Mouse (Mus musculus) kidney, postnatal 25 days (tissue): ENCODE data around the gene Trim37.

Experiments
- DNase-seq, 2 experiments: peaks; one replicate each; pipeline ENCODE4 v3.0.0; 2021; ENCODE audit warnings: mixed read lengths in 2 of 2

Gene Trim37

DNA sequence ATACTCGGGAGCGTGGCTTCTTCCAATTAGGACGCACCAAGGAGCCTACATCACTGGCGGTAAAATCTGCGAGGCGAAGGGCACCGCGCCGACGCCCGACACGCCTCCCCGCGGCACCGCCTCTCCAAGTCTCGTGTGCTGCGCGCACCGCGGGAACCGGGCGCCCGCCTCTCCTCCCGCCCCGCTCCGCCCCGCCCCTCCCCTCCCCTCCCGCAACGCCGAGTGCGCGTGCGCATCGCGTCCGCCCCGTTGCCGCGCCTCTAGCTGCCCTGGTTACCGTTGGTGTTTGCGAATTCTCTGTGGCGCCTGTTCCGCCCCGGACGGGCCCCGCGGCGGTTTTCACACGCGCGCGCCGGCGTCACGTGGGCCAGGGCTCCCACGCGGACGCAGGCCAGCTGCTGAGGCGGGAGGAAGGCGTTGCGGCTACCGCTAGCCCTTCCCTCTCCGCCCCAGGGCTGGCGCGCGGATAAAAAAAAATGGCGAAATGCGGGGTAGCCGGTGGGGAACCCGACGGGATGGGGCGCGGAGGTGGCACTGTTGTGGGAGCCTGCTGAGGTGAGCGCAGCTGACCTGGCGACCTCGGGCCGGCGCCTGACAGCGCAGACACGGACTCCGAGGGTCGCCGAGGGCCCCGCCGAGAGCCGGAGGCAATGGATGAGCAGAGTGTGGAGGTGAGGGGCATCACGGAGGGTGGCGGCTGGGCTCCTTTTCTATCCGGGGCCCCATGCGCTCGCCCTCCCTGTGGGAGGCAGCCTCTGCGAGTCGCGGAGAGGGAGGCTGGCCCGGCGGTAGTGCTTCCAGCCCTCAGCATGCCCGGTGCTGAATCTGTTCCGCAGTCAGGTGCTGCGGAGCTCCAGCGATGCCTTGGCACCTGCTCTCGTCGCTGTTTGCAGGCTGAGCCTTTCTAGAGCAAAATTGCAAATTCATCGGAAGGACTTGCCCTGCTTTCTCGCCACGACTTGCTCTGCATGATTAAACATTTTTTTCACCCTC lies at the start of gene Trim37:
Gene Trim37, plus strand, starts transcription at position 254 of the 993 bp plus-strand sequence.
- DNase-seq, result peak; percentile 83 to 94

- DNase-seq, result no peak
Observed at GRCm38 (mm10) chr11:87083712-87084111, 43.2 kb upstream of the Trim37 start.

- no peak for DNase-seq
Observed at GRCm38 (mm10) chr11:87085461-87085860, 41.4 kb upstream of the Trim37 start.

DNA sequence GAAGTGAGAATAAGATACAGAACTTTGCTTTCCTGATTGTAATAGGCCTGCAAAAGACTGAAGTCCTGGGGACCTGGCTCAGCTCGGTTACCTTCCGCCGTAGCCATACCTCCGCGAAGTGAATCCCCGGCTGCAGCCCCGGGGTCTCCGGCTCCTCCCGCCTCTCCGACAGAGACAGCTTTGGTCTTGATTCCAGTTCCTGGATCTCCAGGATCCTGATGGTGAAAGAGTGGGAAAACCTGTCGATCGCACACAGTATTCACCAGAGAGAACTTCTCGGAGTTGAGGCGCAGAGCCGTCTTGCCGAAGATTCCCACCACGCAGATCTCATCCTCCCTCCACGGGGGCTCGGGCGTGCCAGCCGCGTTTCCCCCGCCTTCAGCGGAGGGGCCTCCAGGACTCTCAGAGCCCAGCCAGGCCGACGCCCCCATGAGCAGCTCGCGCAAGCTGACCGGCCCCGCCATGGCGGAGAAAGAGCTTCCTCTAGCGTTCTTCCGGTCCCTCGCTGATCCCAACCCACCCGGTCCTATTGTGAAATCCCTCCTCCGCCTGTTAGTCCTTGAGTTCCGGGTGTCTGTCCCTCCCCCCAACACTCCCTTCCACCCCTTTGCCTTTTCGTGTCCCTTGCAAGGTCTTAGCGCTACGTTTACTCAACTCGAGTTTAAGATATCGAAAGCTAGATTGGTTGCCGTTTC lies 40.4 kb upstream of the Trim37 start, which contains the start of gene Smg8:
Gene Smg8, minus strand, starts transcription at position 485 of the 695 bp plus-strand sequence.
- peak; percentile 85 to 91 for DNase-seq

GRCm38 (mm10) chr11:87087142-87087541 lies 39.7 kb upstream of the Trim37 start:
- no peak for DNase-seq

GRCm38 (mm10) chr11:87108409-87108754 lies 18.5 kb upstream of the Trim37 start, which contains the start of gene Prr11:
Gene Prr11 (minus strand): TSS chr11:87108708.
- DNase-seq, result no peak

GRCm38 (mm10) chr11:87108755-87109518 lies 17.9 kb upstream of the Trim37 start, which contains the start of gene Ska2:
Gene Ska2 (plus strand): TSS chr11:87109234.
- DNase-seq, result peak; percentile 98 to 99

DNA sequence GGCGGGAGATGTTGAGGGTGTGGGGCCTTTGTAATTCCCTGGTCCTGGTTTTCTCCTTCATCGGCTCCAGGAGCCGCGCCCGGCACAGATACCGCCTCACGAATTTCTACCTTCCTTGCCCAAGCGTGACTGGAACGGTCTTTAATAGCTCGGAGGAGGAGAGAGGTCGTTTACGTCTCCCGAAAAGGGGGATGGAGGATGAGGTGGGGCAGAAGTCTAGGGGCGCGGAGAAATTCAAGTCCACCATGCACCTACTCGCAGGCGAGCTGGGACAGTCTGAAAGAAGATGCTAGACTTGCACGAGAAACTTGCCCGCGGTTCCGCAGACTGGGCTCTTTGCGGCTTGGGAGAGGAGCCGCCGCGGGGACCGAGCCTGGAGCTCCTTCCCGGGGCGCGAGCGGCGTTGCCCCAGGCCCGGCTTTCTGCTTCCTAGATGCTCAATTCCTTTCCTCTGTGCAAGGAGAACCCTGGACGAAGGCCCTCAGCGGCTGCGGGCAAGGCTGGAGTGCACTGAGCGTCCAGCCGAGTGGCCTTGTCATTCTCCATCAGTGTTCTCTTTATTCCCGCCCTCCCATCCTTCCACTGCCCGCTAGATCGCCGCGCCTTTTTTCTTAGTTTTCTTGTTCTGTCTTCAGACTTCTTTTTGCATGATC lies 17.2 kb upstream of the Trim37 start:
- peak; percentile 10 to 42 for DNase-seq

DNA sequence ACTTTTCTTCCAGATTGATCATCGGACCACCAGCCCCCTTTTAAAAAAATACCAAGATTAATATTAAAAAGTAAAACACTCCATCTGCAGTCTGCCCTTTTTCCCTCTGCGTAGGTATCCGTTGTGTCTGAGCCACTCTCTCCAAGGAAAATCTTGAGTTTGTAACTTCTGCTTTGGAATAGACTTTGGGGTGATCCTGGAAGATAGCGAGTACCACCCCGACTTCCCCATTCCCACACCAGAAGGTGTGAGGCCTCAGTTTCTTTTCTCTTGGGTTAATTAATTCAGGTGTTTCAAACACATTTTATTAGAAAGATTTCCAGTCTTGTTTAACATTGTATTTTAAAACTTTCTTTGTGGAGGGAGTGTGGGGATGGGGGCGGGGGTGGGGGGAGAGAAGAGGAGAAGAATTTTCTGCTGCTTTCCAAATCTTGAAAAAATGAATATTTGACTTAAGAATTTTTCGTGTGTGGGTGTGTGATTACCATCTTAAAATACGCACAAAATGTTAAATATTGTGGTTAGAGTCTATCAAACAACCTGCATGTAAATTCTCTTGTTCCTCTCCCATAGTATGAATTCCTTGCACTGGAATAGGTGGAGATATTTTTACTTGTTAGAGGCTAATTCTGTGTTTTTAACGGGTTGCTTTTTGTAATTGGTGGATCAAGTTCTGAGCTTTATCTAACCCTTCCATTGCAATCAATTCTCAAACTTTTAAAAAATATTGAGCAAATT lies 16.5 kb upstream of the Trim37 start:
- no peak for DNase-seq

DNA sequence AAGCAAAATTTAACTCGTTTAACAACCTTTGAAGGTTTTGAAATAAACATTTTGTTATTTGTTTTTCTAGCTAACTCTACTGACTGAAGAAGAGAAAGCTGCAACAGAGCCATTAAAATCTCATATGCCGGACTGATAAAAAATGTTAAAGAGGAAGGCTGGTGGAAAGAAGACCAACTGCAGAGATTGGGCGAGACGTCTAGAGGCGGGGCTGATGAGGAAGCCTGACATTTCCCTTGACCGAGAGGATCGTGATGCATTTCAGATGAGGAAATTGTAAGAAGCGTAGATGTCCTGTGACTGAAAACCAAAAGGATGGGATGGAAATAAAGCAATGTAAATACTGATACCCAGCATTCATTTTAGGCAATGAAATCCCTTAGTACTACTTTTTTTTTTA lies 5.0 kb upstream of the Trim37 start:
- no peak for DNase-seq

DNA sequence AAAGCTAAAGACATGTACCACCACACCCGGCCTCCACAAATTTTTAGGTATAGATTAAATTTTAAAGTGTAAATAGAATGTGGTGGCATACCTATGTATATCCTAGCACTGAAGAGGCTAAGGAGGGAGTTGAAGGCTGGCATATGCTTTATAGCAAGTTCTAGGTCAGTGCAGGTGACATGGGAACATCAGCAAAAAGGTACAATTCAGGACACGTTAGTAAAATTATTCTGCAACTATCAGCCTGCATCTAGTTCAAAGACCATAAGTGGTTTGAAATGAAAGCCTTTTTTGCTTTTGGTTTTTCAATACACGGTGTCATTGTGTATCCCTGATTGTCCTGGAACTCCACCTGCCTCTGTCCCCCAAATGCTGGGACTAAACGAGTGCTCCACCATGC lies 1.3 kb upstream of the Trim37 start:
- DNase-seq, result no peak

- DNase-seq, result no peak
Observed at GRCm38 (mm10) chr11:87126281-87126823, 525 bp upstream of the Trim37 start.

GRCm38 (mm10) chr11:87136233-87136632 lies 9.4 kb downstream of the Trim37 start:
- DNase-seq, result no peak

DNA sequence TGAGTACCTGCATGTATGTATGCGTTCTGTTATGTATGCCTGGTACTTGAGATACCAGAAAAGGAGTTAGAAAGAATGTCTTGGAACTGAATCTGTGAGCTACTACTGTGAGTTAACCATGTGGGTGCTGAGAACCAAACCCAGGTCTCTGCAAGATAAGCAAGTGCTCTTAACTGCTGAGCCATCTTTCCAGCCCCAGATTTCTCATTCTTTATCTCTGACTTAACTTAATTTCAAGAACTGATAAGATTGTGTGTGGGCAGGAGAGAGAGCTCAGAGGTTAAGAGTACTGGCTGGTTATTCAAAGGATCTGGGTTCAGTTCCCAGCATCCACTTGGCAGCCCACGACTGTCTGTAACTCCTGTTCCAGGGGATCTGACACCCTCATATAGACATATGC lies 31.1 kb downstream of the Trim37 start:
- DNase-seq, result no peak

DNA sequence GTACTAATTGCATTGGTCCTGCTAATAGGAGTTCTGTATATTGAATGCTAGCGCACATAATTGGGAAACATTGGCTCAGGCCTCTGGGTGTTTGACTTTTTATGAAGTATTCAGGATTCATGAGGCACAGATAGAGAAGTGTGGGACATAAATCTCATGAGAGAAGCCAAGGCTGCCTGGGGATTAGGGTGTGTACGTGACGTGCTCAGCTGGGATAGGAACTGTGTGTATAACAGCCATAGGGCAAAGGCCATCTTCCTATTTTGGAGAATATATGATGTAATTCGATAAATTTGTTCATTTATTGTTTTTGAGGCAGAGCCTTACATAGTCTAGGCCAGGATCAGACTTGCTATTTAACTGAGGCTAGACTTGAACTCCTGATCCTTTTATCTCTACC lies 35.8 kb downstream of the Trim37 start:
- no peak for DNase-seq

GRCm38 (mm10) chr11:87163751-87164150 lies 36.9 kb downstream of the Trim37 start:
- DNase-seq, result no peak

DNA sequence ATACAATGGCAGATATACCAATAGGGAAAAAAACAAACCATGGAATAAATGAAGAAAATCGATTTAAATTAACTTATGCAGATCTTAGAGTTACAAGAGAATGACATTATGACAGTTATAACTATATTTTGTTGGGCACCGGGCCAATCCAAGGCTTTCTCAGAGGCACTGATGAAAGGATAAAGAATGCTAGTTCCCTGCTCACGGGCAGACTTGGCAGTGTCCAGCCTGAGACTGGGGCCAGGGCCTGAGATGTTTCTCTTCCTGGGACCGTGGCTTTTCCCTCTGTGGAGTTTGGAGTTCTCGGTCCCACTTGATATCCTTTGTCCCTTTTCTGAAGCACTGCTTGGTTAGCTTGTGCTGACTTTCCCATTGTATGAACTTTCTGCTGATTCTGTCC lies 46.7 kb downstream of the Trim37 start:
- no peak for DNase-seq

DNA sequence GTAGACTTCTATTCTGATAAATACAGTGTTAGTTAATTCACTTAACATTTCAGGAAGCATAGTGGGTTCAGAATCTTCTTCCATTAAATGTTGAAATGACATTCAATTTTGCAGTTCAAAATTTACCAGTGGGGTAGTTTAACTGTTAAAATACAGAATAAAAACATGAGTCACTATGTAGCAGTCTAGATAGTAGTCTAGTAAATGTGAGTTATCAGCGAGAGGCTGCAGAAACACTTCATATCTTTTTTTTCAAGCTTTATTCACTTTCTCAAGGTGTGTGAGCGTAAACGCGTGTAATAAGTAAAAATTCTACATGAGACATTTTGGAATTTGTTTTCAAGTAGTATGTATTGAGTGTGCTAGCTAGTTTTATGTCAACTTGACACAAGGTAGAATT lies 48.2 kb downstream of the Trim37 start:
- DNase-seq, result no peak

DNA sequence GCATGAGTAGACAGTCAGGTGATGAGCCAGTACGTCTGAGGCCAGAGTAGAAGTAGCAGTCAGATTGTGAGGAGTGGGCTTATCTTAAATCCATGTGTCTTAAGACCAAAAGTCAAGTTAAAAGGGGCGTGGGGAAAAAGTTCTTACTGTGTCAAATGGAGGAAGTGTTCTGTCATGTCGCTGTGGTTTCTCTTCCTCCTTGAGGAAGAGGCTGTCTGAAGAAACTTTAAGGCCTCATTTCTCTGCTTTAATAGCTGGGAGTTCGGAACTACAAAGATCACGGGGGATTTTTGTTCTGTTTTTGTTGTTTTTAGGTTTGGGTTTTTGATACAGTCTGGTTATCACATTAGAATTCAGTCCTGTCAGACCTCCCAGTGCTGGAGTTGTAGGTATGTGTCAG lies 85.4 kb downstream of the Trim37 start:
- no peak for DNase-seq

GRCm38 (mm10) chr11:87222686-87223085 lies 95.8 kb downstream of the Trim37 start:
- DNase-seq, result peak; percentile 44 to 48

DNA sequence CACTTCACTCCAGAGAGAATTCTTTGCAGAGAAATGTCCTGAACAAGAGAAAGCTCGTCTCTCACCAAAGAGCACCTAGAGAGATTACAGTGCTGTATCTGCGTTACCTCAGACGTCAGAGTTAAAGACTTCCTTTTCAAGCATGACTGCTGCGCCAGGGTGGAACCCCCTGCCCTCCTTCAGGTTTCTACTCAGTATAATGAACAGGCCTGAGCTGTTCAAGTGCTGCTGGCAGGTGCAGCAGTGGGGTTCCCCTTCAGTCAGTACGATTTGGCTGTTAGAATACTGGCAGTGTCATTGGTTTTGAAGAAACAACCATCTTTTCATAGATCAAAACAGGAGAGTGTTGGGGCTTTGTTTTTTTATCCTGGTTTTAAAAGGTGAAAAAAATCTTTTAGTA lies 100.2 kb downstream of the Trim37 start:
- DNase-seq, result no peak
